Mouse (Mus musculus) heart, embryonic 11.5 days (tissue): Measurements from ENCODE around the gene Aox3. TPM values are rescaled to one million over a fixed set of nuclear protein-coding genes. Genes with fewer than 3 reads are reported as not detected.

ENCODE experiments used
- ATAC-seq: fragments of 200-750 bp; cut with Nextera tagmentation; replicated peaks from 2 replicates; pipeline ENCODE4 v1.8.0; 2017; ENCODE audit warnings: moderate library complexity; ENCODE audit not compliant: insufficient number of reproducible peaks, low FRiP score, low TSS enrichment
- H3K27ac ChIP-seq: fragments of 300-500 bp; sonication (generic); 2 replicates; pipeline ENCODE4 v1.5.1; 2014; ENCODE audit warnings: mild to moderate bottlenecking, low read depth, low read length
- H3K27me3 ChIP-seq: fragments of 300-500 bp; sonication (generic); 2 replicates; pipeline ENCODE4 v1.6.1; 2014; ENCODE audit warnings: mild to moderate bottlenecking, low read length, mixed read lengths; ENCODE audit not compliant: control insufficient read depth, insufficient read depth
- H3K36me3 ChIP-seq: fragments of 300-500 bp; sonication (generic); 2 replicates; pipeline ENCODE4 v1.6.1; 2014; ENCODE audit warnings: mild to moderate bottlenecking, low read length, moderate library complexity, mixed read lengths; ENCODE audit not compliant: control insufficient read depth, insufficient read depth
- H3K4me1 ChIP-seq: fragments of 300-500 bp; sonication (generic); 2 replicates; pipeline ENCODE4 v1.6.1; 2014; ENCODE audit warnings: low read length; ENCODE audit not compliant: control insufficient read depth, insufficient read depth
- H3K4me2 ChIP-seq: fragments of 300-500 bp; sonication (generic); 2 replicates; pipeline ENCODE4 v1.6.1; 2014; ENCODE audit warnings: mild to moderate bottlenecking, moderate library complexity
- H3K4me3 ChIP-seq: fragments of 300-500 bp; sonication (generic); 2 replicates; pipeline ENCODE4 v1.5.1; 2014; ENCODE audit warnings: low read depth, low read length
- H3K9ac ChIP-seq: fragments of 300-500 bp; sonication (generic); 2 replicates; pipeline ENCODE4 v1.6.1; 2014; ENCODE audit warnings: mild to moderate bottlenecking, low read depth, low read length, moderate library complexity
- H3K9me3 ChIP-seq: fragments of 300-500 bp; sonication (generic); replicated peaks from 2 replicates; pipeline ENCODE4 v1.6.1; 2016; ENCODE audit warnings: low read length; ENCODE audit not compliant: control insufficient read depth
- WGBS: fragments of 180-500 bp; shearing (Covaris S2); extraction: QIAGEN DNeasy Blood & Tissue Kit; methylation state at CpG from one replicate; pipeline ENCODE4 v1.1.7; 2014; ENCODE audit not compliant: insufficient replicate concordance; 5-methylcytosine and 5-hydroxymethylcytosine counted together
- polyA plus RNA-seq: library from polyadenylated mRNA; unstranded; fragments of >200 nt; fragmentation: Nextera tagmentation; extraction: Ambion mirVana; gene quantifications from 2 replicates; pipeline ENCODE4 v1.2.1, GENCODE M21; 2014

Aox3 gene
- not detected in 2 replicates for polyA plus RNA-seq

- H3K27ac ChIP-seq, result no peak within 1 kb of the TSS
- 13% methylated on average over 11 of the region's 11 CpGs for WGBS
- no peaks in the 10 kb centered on the region for H3K9me3 ChIP-seq
- H3K36me3 ChIP-seq, result no peaks in the 10 kb centered on the region
- H3K4me3 ChIP-seq, result no peak within 1 kb of the TSS
- H3K4me1 ChIP-seq, result 0 out of 2 replicates have a peak, but pooled peaks cover 3% of the 10 kb centered on the region
- ATAC-seq, result no peak
- H3K27me3 ChIP-seq, result no peaks in the 10 kb centered on the region
- peak within 1 kb of the TSS; percentile 40; the same call in 1 of the 2 replicates for H3K4me2 ChIP-seq
- no peak within 1 kb of the TSS for H3K9ac ChIP-seq
Measured at GRCm38 (mm10) chr1:58112880-58113279, at the start of gene Aox3. Gene Aox3, plus strand, starts transcription at chr1:58113130.

DNA sequence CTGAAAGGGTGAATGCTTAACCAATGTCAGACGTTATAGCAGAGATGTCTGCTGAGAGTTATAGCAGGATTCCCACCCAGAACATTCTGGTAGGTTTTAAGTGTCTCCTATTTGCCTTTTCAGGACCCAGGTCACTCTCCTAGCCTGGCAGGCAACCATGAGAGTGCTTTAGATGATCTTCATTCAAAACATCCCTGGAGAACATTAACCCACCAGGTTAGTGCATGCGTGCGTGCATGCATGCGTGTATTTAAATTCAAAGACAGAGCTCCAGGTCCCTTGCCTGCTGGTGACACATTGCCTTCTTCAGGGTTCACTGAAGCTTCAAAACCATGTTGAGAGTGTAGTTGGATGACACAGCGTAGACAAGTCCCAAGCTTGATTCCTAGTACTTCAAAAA is 47.8 kb upstream of the Aox3 start:
- H3K27me3 ChIP-seq, result no peaks in the 10 kb centered on the region
- 89% methylated on average over 5 of the region's 5 CpGs for WGBS
- no peak for ATAC-seq

DNA sequence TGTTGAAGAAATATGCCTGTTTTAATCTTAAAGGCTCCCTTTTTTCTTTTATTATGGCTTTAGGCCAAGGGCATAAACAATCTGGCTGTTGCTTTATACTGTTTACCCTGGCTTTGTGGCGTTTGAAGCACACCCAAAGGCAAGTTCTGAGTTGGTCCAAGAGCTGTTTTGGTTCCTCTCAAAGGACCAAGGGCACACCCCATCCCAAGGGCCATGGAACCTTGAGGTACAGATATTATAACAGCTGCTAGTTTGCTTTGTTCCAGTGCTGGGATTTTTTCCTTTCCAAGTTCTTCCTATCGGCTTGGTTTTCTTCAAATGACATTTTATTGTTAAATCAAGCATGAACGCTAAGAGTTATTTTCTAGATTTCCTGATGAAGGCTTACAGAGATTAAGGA is 47.3 kb upstream of the Aox3 start:
- WGBS, result 77% methylated on average over 3 of the region's 3 CpGs
- Histone ChIP-seq H3K27ac (no peak overlapping the region), H3K4me3 (no peak overlapping the region), H3K4me1 (no peaks in the 10 kb centered on the region), H3K4me2 (no peak overlapping the region), H3K36me3 (no peaks in the 10 kb centered on the region), H3K9me3 (no peaks in the 10 kb centered on the region), H3K9ac (no peak overlapping the region), H3K27me3 (no peaks in the 10 kb centered on the region)
- no peak for ATAC-seq

More for the DNA sequence above, 47.8 kb upstream of the Aox3 start:
- Histone ChIP-seq H3K4me3 (no peak overlapping the region), H3K9ac (no peak overlapping the region), H3K4me1 (no peaks in the 10 kb centered on the region), H3K27ac (no peak overlapping the region), H3K4me2 (no peak overlapping the region), H3K36me3 (no peaks in the 10 kb centered on the region), H3K9me3 (no peaks in the 10 kb centered on the region)

DNA sequence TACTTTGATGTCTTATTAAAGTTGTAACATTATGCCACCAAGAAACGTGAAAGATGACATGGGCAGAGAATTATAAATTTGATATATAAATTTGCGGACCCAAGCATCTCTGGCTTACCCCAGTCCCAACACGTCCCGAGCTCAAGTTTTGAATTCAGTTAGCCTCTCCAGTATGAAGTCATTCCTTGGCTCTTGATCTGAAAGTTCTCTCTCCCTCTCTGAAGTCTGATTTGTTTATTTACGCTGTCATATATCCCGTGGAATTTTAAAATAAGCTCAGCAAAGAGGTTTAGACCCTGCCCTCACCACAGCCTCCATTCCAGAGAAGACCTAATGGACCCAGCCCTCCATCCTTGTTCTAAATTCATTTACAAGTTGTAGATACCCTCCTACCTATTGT is 43.7 kb upstream of the Aox3 start:
- no peak overlapping the region for H3K4me2 ChIP-seq
- ATAC-seq, result no peak
- no peak overlapping the region for H3K9ac ChIP-seq
- H3K36me3 ChIP-seq, result no peaks in the 10 kb centered on the region
- H3K27me3 ChIP-seq, result no peaks in the 10 kb centered on the region
- no peak overlapping the region for H3K27ac ChIP-seq
- 83% methylated on average over 6 of the region's 6 CpGs for WGBS
- no peak overlapping the region for H3K4me3 ChIP-seq
- no peaks in the 10 kb centered on the region for H3K9me3 ChIP-seq
- no peaks in the 10 kb centered on the region for H3K4me1 ChIP-seq

DNA sequence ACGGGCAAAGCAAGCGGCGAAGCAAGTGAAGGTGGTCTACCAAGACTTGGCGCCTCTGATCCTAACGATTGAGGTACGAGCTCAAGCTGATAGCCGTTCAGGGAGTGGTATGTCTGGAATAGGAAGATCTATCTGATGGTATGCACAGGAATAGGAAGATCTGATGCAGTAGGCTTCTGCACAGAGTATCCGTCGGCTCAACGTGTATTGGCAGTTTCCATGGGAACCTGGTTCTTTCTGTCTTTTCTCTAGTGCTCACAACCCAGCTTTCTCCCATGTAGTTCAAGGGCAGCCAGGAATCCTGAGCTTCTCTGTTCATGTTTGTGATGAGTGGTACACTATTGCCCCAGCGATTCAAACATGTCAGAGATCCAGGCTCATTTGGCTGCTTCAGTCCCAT is 42.8 kb upstream of the Aox3 start:
- 85% methylated on average over 11 of the region's 11 CpGs for WGBS
- no peak for ATAC-seq
- H3K9me3 ChIP-seq, result no peaks in the 10 kb centered on the region
- no peak overlapping the region for H3K4me3 ChIP-seq
- no peak overlapping the region for H3K9ac ChIP-seq
- no peaks in the 10 kb centered on the region for H3K36me3 ChIP-seq
- H3K4me2 ChIP-seq, result no peak overlapping the region
- no peak overlapping the region for H3K27ac ChIP-seq
- no peaks in the 10 kb centered on the region for H3K4me1 ChIP-seq
- no peaks in the 10 kb centered on the region for H3K27me3 ChIP-seq

DNA sequence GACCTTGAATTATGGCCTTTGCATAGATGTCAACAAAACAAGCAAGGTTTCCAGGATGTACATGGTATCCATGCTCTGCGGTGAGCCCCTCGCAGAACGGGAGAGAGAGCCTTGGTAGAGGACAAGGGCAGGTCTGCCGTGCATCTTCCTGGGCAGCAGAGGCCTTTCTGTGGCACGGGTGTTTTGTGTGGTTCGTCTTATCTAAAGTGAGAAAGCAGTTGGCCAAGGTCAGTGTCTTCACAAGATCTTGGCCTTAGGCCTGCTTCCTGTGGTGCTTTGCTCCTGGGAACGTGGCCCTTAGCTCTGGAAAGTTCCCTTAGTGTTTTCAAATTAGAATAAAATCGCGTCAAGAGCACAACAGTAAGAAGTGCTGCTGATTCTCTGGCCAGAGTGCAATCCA is 41.9 kb upstream of the Aox3 start:
- Histone ChIP-seq H3K27ac (no peak overlapping the region), H3K4me2 (no peak overlapping the region)
- ATAC-seq, result no peak

GRCm38 (mm10) chr1:58071509-58071908 is 41.4 kb upstream of the Aox3 start:
- Histone ChIP-seq H3K36me3 (no peaks in the 10 kb centered on the region), H3K9me3 (no peaks in the 10 kb centered on the region), H3K4me2 (no peak overlapping the region), H3K27ac (no peak overlapping the region), H3K4me1 (no peaks in the 10 kb centered on the region), H3K9ac (no peak overlapping the region), H3K27me3 (no peaks in the 10 kb centered on the region), H3K4me3 (no peak overlapping the region)
- 72% methylated on average over 1 of the region's 1 CpGs for WGBS
- ATAC-seq, result no peak

More for the DNA sequence above, 41.9 kb upstream of the Aox3 start:
- Histone ChIP-seq H3K9me3 (no peaks in the 10 kb centered on the region), H3K36me3 (no peaks in the 10 kb centered on the region), H3K4me3 (no peak overlapping the region), H3K27me3 (no peaks in the 10 kb centered on the region), H3K9ac (no peak overlapping the region), H3K4me1 (no peaks in the 10 kb centered on the region)
- 78% methylated on average over 9 of the region's 9 CpGs for WGBS

DNA sequence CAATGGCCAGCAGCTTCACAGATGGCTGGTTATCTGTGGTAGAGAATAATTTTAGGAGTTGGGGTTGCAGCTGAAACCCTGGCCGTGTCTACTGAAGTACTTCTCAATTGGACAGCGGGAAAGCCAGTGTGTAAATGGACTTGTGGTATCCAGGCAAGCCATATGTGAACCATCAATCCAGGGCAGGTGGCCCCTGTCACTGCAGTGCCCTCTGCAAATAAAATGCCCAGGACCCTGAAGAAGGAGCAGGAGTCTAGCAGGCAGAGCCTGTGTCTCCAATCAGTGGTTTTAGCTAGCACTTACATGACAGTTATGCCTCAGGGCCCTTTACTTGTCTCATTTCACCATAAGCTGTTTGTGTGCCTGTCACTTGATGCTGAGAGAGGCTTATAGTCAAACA is 40.5 kb upstream of the Aox3 start:
- no peak overlapping the region for H3K4me2 ChIP-seq
- H3K9me3 ChIP-seq, result no peaks in the 10 kb centered on the region
- no peak overlapping the region for H3K4me3 ChIP-seq
- no peak overlapping the region for H3K27ac ChIP-seq
- H3K36me3 ChIP-seq, result no peaks in the 10 kb centered on the region
- WGBS, result 68% methylated on average over 2 of the region's 2 CpGs
- H3K9ac ChIP-seq, result no peak overlapping the region
- ATAC-seq, result no peak
- H3K27me3 ChIP-seq, result no peaks in the 10 kb centered on the region
- H3K4me1 ChIP-seq, result no peaks in the 10 kb centered on the region

DNA sequence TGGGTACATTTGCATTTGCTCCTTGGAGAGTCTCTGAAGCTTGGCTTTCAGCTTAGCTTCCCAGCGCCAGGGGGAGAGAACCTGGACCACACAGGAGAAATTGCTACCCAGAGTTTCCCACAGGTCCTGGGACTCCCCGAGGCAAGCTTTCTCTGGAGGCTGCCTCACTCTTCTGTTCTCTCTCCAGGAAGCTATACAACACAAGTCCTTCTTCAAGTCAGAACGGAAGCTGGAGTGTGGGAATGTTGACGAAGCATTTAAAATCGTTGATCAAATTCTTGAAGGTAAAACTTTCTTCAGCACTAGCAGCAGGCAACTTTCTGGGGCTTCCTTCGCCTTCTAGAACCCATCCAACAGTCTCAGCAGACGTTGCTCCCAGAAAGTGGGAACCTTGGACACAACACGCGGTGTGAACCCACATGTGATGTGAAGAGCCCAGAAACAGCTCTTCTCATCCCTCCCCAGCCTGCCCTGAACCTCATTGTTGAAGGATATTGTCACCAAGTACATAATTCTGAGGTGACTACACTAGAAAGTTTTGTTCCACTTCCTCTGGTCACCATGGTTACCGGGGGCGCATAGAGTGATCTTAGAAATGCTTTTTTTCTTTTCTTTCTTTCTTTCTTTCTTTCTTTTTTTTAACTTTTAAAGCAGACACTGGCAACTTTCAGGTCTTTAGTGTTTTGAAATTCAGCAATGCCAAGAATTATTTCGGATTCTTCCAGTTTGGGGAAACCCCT is 39.8 kb upstream of the Aox3 start:
- no peaks in the 10 kb centered on the region for H3K36me3 ChIP-seq
- H3K27ac ChIP-seq, result no peak overlapping the region
- no peaks in the 10 kb centered on the region for H3K9me3 ChIP-seq
- 74% methylated on average over 12 of the region's 12 CpGs for WGBS
- no peak overlapping the region for H3K9ac ChIP-seq
- no peaks in the 10 kb centered on the region for H3K27me3 ChIP-seq
- no peak overlapping the region for H3K4me2 ChIP-seq
- H3K4me1 ChIP-seq, result no peaks in the 10 kb centered on the region
- H3K4me3 ChIP-seq, result no peak overlapping the region
- no peak for ATAC-seq
